Mouse (Mus musculus) kidney, embryonic 15.5 days (tissue): ENCODE data around the gene Cdh15. TPM values are rescaled to one million over a fixed set of nuclear protein-coding genes. Genes with fewer than 3 reads are reported as not detected.

Experiments used
- ATAC-seq: fragments of 200-750 bp; cut with Nextera tagmentation; replicated peaks from 2 replicates; pipeline ENCODE4 v1.8.0; 2017; ENCODE audit warnings: moderate TSS enrichment; ENCODE audit not compliant: low FRiP score
- H3K27ac ChIP-seq: fragments of 300-500 bp; sonication (generic); 2 replicates; pipeline ENCODE4 v1.5.1; 2015; ENCODE audit warnings: mild to moderate bottlenecking, inconsistent platforms
- H3K27me3 ChIP-seq: fragments of 300-500 bp; sonication (generic); 2 replicates; pipeline ENCODE4 v1.6.1; 2015; ENCODE audit warnings: inconsistent platforms
- H3K36me3 ChIP-seq: fragments of 300-500 bp; sonication (generic); 2 replicates; pipeline ENCODE4 v1.6.1; 2015; ENCODE audit warnings: inconsistent platforms
- H3K4me1 ChIP-seq: fragments of 300-500 bp; sonication (generic); 2 replicates; pipeline ENCODE4 v1.6.1; 2015; ENCODE audit warnings: inconsistent platforms
- H3K4me2 ChIP-seq: fragments of 300-500 bp; sonication (generic); 2 replicates; pipeline ENCODE4 v1.6.1; 2015; ENCODE audit warnings: moderate library complexity, mild to moderate bottlenecking, inconsistent platforms
- H3K4me3 ChIP-seq: fragments of 300-500 bp; sonication (generic); replicated peaks from 2 replicates; pipeline ENCODE4 v1.5.1; 2015; ENCODE audit warnings: mild to moderate bottlenecking, inconsistent platforms
- H3K9ac ChIP-seq: fragments of 300-500 bp; sonication (generic); 2 replicates; pipeline ENCODE4 v1.6.1; 2015; ENCODE audit warnings: mild to moderate bottlenecking, inconsistent platforms
- H3K9me3 ChIP-seq: fragments of 300-500 bp; sonication (generic); replicated peaks from 2 replicates; pipeline ENCODE4 v1.6.1; 2016; ENCODE audit warnings: inconsistent platforms
- WGBS: fragments of 180-500 bp; shearing (Covaris S2); methylation state at CpG from one replicate; pipeline ENCODE4 v1.1.7; 2015; ENCODE audit warnings: mixed read lengths; 5-methylcytosine and 5-hydroxymethylcytosine counted together
- polyA plus RNA-seq: library from polyadenylated mRNA; unstranded; fragments of >200 nt; fragmentation: Nextera tagmentation; extraction: Ambion mirVana; gene quantifications from 2 replicates; pipeline ENCODE4 v1.2.1, GENCODE M21; 2015

Cdh15 gene
- polyA plus RNA-seq, 1 experiment from 2014 or later: 2.3 TPM

- H3K4me1 ChIP-seq: peaks cover 41% of the 10 kb centered on the region
- no peak overlapping the region for H3K27ac ChIP-seq
- no peak overlapping the region for H3K9ac ChIP-seq
- ATAC-seq: no peak
- 55% methylated on average over 3 of the region's 3 CpGs for WGBS
- H3K27me3 ChIP-seq: no peaks in the 10 kb centered on the region
- no peak overlapping the region for H3K4me3 ChIP-seq
- no peaks in the 10 kb centered on the region for H3K9me3 ChIP-seq
- H3K36me3 ChIP-seq: peaks cover 40% of the 10 kb centered on the region
- no peak overlapping the region for H3K4me2 ChIP-seq
Measured at GRCm38 (mm10) chr8:122916766-122917165, 69.0 kb downstream of the Cdh15 start.

Other genes with a start within 250 kb of the Cdh15 start
- gene Galns, start 236.5 kb upstream of the Cdh15 start, polyA plus RNA-seq: 14.0 and 16.0 TPM in 2 replicates
- gene Trappc2l, start 236.3 kb upstream of the Cdh15 start, polyA plus RNA-seq: 51.8 and 54.8 TPM in 2 replicates
- gene Pabpn1l, start 225.2 kb upstream of the Cdh15 start, polyA plus RNA-seq: 0.18 TPM in 1 of 2 replicates, not detected in the other
- 3.5 and 3.6 TPM in 2 replicates for gene Cbfa2t3, start 148.9 kb upstream of the Cdh15 start, polyA plus RNA-seq
- 18.1 and 21.0 TPM in 2 replicates for gene Acsf3, start 72.5 kb upstream of the Cdh15 start, polyA plus RNA-seq
- 33.5 and 38.0 TPM in 2 replicates for gene Ankrd11, start 194.3 kb downstream of the Cdh15 start, polyA plus RNA-seq
- gene Spg7, start 215.0 kb downstream of the Cdh15 start, polyA plus RNA-seq: 48.9 and 52.5 TPM in 2 replicates